Mouse (Mus musculus) erythroblast, adult 5-6 weeks (primary cell): ENCODE measurements at regions not wholly inside any gene's neighbourhood (a gene's known extent, or its start where the extent isn't known, plus 50 kb on each side); places are given as distances from the start of the nearest gene placed in this dataset.

Source experiments
- ATAC-seq: replicated peaks from 2 replicates; pipeline ENCODE4 v1.8.0; 2016; ENCODE audit warnings: moderate number of reproducible peaks, mild to moderate bottlenecking, moderate TSS enrichment, inconsistent platforms; ENCODE audit not compliant: poor library complexity, low FRiP score, severe bottlenecking

DNA sequence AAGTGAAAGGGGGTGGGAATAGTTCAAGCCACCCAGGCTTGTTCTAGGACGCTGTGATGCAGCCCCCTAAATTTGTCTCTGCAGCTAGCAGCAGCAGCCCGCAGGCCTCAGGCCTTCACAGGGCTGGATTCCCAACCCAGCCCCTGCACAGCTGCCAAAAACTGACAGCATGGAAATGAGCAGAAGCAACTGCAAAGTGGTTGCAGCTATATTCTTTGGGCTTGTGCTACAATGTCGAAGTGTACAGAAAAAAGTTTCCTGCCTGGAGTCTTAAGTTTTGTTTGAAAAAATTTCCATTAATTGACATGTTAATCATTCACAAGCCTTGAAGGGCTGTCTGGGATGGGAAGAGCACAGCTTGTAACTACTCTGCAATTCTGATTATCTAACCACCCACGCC lies 253.6 kb upstream of the Nbea start:
- ATAC-seq, result no peak

DNA sequence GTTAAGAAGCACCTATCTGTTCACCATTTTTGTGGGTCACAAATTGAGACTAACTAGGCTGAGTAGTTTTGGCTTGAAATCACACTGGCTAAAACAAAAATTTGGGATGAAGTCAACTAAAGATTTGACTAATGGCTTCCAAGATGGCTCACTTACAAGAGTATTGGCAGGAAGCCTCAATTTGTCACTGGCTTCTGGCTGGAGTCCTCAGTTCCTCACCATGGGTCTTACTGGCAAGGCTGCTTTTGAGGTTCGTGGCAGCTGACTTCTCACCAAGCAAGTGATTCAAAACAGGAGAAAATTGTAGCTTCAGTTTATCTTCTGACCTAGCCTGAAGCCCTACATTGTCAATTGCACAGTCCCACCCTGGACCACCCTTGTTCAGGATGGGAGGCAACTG lies 250.0 kb upstream of the Nbea start:
- no peak for ATAC-seq

- ATAC-seq, result no peak
Measured at GRCm38 (mm10) chr3:56427201-56427600, 243.7 kb upstream of the Nbea start.

DNA sequence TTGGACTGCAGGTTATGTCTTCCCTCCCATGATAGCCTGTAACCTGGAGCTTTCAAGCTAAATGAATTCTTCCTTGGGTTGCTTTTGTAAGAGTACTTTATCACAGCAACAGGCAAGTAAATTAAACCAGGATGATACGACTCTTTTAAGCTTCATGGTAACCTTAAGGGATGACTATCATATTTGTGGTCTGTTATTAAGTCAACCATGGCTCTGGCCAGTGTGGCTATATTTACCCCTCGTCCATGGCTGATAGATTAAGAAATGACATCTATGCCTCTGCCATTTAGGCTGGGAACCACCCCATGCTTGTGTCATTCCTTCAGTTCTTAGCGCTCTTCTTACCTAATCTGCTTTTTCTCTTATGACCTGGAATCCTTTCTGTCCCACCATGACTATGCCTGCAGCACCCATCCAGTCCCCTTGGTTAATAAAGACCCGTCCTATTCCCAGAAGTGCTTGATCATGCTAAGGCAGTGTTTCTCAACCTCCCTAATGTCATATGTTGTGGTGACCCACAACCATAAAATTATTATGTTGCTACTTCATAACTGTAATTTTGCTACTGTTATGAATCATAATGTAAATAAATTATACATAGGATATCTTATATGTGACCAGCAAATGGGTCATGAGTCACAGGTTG lies 214.5 kb upstream of the Nbea start:
- no peak for ATAC-seq

DNA sequence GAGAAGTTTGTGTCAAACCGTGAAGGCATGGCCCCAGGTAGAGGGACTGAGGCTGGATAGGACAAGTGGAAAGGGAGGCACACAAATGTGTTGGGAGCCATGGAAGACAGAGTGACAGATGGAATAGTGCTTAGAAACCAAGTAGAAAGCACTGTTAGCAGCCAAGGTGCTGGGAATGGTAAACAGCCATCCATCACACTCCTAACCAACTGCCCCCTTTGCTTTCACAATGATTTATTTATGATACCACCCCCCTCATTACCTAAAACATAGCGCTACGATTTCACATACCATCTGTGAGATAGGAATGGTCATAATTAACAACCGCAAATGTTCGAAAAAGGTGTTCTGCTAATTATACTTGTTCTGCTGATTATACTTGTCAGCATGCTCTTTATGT lies 209.6 kb upstream of the Nbea start:
- no peak for ATAC-seq

DNA sequence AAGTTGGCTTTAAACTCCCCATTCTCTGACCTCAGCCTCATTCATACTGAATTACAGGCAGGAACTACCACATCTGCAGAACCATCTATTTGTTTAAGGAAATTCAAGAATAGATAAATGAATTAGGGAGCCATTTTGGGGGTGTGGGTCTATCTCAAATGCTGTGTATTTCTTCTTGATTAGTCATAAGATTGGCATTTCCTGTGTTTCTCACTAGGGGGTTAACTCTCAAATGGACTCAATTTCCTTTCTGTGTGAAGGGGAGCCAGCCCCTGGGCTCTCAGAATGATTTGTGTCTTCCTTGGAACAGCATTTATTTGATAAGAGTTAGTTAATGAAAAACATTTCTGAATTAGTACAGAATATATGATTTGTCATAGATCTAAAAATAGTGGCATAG lies 196.8 kb upstream of the Nbea start:
- no peak for ATAC-seq

GRCm38 (mm10) chr3:56379500-56379899 lies 196.0 kb upstream of the Nbea start:
- no peak for ATAC-seq

- no peak for ATAC-seq
Measured at GRCm38 (mm10) chr3:56362543-56362942, 179.0 kb upstream of the Nbea start.

DNA sequence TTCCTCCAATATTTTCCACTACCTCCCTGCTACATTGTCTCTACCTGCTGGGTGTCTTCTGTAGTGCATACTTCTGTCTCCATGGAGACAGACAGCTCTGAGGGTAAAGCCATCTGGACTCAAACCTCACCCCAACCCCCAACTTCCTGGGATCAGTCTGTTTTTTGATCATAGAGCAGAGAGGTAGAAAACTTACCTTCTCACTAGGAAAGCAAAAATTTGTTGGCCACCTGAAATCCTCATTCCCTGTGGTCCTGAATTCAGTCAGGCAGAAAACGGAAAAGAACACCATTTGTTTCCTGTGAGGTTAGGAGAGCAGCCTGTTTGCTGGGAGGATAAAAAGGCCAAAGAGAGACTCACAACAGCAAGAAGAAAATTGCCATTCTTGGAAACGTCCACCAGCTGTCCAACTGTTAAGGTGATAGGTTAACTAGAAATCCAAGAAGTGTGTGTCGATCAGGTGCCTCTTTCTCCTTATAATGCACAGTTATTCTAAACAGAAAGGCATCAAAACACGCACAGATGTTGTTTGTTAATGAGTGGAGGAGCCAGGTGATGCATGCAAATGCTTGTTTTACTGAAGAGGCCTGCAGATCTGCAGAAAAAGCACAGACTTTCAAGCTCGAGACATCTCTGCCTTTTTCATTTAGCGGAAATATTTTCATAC lies 173.7 kb upstream of the Nbea start:
- no peak for ATAC-seq

DNA sequence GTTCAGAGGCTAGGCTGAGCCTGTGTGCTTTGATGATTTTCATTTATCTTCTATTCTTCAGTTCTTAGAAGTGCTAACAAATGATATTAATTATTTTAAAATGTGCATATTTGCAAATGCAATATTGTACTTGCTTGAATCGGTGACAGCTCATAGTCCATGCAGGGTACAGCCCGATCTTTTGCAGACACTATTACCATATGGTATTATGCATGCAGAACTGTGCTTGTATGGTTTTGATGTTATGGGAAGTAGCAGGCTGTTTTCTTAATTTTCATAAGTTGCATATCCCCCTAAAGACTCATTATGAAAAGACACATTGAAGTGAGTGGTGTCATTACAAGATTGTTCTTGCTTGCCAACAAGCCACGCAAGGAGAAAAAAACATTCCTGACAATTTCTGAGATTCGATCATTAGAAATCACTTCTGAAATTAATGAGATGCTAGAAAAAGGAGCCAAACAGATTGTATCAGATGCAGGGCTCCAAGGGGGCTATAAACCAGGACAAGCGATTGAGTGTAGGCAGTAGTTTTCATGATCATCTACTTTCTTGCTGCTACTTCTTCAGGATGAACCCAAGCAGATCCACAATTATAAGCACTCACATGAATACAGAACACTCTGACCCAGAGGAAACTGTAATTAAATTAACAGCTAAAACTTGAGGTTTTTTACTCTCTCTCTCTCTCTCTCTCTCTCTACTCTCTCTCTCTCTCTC lies 172.8 kb upstream of the Nbea start:
- no peak for ATAC-seq
